Mouse (Mus musculus): ENCODE measurements around the gene Rab9. TPM values are rescaled to one million over a fixed set of nuclear protein-coding genes. Genes with fewer than 3 reads are reported as not detected.

Gene Rab9
- total RNA-seq, 2 experiments from 2014 or later, result 21.5 to 27.9 TPM

- DNase-seq, result no peak
These were observed 26.1 kb downstream of the Rab9 start for GRCm38 (mm10) chrX:166453532-166453931.

DNA sequence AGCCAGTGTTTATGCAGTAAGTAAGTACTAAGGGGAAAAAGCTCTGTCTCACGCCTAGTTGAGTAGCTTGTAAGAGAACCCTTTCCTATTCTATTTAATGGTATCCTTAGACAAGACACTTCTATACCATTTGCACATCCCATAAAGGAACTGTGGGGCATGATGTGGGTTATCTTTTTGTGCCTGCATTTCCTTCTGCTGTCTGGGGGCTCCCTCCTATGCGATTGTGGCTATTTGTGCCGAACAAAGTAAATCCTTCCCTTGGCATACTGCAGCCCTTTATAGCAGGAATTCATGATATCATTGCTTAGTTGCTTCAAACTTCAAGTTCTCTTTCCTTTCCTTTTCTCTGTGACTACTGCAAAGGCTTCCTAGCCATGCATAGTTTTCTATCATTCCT, 35.1 kb downstream of the Rab9 start:
- no peak for DNase-seq

DNA sequence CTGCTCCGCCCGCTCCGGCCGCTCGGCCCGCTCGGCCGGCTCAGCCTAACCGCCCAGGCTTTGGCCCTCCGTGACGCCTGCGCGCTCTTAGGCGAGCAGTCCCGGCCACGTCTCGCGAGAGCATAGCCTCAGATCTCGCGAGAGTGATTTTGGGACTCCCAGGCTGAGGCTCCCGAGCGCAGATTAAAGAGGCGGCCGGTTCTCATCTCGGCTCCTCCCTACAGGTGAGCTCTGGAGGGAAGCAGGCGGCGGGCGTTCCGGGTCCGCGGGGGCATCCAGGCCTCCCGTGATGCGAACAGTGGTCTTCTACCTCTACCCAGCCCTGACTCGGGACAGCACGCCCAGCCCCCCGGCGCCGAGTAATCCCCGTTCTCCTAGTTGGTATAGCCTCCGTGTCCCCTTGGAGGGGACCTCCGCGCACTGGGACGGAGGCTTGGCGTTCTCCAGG, 39.0 kb downstream of the Rab9 start, which contains the start of gene Ofd1:
Ofd1 (minus strand) TSS at position 89 of the 448 bp plus-strand sequence.
- peak; percentile 90 to 94 for DNase-seq

DNA sequence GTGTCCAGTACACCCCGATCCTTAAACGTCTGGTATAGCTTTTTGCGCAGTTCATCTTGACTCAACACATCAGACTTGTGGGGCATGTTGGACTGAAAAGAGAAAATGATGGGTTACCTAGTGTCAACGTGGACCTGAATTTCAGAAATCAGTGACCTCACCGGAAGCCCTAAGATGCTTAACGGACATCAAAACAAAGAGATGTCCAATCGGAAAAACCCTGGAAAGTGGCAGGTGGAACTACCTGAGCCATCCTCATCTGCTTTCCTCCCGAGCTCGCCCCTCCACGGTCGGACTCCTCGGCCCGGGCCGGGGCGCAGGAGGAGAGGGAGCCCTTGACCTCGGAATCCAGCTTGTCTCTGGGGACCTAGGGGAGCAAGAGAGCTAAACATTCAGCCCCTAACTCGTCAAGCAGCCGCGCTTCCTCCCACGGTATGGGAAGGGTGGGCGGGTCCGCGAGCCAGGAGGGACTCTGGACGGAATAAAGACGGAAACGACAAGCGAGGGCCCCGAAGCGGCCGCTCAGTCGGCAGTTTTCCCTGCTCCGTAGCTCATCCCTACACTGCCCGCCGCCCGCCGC, 39.5 kb downstream of the Rab9 start, which contains the start of gene Trappc2:
Trappc2 (plus strand) TSS at position 539 of the 580 bp plus-strand sequence.
- no peak for DNase-seq

GRCm38 (mm10) chrX:166434812-166435211, 44.9 kb downstream of the Rab9 start:
- no peak for DNase-seq

GRCm38 (mm10) chrX:166416196-166416595, 63.5 kb downstream of the Rab9 start:
- DNase-seq, result peak; percentile 4 to 34

GRCm38 (mm10) chrX:166407865-166408264, 71.8 kb downstream of the Rab9 start:
- no peak for DNase-seq

Other genes starting within 250 kb of the Rab9 start
- gene Gpm6b, start 241.0 kb downstream of the Rab9 start, total RNA-seq (2021), result 10 to 100 TPM; 11.4 to 11.9 TPM
- gene Trappc2, start 39.3 kb downstream of the Rab9 start, total RNA-seq (2021), result 10 to 100 TPM; 14.4 to 15.6 TPM
- 1 to 10 TPM; 3.9 to 5.5 TPM for gene Ofd1, start 39.2 kb downstream of the Rab9 start, total RNA-seq (2021)
- gene Tceanc, start 38.7 kb upstream of the Rab9 start, total RNA-seq (2021), result 1 to 10 TPM; 1.2 to 3.0 TPM
- gene Egfl6, start 105.9 kb upstream of the Rab9 start, total RNA-seq (2021), result under 1 TPM; 0.12 to 0.21 TPM

Data from heart, adult 18-20 months (tissue).